Mouse (Mus musculus) urinary bladder, postnatal 14 days (tissue): ENCODE measurements around the gene Cacna2d3.
A peak's percentile ranks its signal among the peaks of the same experiment; 100 is the strongest.

Source experiments
- DNase-seq: peaks from one replicate; pipeline ENCODE4 v3.0.0; 2021; ENCODE audit warnings: low spot score

Cacna2d3 gene

DNA sequence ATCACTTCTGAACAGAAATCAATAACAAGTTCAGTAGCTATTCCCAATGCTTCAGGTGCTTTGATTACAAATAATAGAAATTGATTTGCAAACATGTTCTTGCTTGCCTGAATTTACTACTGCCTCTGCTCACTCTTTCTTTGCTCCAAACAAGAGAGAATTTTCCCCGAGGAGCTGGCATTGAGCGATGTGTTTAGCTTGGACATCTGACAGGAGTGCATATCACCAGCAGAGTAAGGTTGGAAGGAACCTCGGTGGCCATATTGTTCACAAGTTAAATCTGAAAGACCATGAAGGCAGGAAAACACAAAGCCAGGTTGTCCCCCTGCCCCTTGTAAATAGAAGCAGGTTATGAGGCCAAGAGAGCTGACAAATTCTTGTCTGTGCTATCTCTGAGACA, 561.9 kb downstream of the Cacna2d3 start:
- no peak for DNase-seq

DNA sequence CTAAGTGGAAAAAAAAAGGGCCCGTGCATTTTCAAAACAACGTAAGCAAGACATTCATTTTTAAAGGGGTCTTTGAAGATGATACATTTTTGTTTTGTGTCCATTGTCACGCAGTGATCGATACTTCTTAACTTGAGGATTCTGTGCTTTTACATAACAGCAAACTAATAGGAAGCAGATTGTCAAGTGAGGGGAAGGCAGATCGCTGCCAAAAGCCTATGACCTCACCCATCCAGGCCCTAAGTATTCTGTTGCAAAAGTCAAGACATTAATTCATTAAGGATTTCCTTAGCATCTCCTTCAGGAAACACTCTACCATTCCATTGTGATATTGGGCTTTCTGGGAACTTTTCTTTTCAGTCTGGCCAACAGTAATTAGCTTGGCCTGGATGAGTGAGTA, 564.6 kb downstream of the Cacna2d3 start:
- DNase-seq: no peak

DNA sequence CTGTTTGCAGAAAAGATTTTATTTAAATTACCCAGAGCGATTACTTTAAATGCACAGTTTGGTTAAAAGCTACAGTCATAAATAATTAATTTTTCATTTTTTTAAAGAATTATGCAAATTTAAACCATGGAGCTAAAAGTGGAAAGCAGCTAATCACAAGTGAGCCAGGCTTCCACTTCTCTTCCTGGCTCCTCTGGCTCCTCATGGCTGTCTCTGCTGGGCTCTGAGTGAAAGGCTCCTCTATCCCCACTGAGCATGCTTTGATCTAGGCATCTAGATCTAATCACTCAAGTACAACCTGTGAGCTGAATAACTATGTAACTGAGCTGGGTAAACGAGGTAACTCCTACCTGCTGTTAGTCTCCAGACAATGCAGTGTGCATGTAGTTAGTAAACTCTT, 577.5 kb downstream of the Cacna2d3 start:
- no peak for DNase-seq

DNA sequence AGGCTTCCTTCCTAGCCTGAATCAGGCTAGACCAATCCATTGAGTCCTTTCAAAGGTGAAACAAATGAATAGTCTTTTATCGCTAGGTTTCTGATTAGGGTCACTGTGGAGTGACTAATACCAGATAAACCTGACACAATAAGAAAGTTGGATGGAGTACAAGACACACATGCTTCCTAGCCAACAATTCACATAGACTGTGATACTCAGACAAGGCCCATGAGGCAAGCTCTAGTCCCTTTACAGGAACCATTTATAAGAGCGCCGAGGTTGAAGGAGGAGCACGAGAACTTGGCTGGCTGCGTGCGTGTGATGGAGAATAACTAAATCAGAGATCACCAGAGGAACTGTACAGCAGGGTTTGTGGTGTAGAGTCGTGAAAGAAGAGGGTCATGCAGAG, 584.0 kb downstream of the Cacna2d3 start:
- no peak for DNase-seq

DNA sequence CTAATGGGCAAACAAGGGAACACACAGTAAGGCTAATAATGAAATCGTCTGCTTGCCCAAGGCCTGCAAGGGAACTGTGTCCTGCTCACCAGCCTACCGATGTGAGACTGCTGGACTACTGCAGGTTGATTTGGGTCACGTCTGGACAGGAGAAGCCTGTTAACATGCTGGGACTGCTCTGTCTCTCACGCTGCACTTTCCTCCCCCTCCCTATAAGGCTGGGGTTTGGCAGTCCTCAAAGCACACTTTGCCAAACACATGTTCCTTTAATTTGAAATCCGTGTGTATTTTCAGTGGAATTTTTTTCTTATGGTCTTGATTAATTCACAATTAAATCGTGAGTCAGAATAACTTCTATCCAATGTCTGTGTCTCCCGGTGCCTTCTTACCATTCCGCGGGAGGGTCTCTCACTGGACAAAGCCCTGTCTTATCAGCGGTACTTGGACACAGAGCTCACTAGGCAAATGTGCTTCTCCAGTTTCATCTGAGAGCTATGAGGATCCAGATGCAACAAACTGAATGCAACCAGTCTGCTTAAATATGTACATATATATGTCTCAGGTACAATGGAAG, 584.6 kb downstream of the Cacna2d3 start:
- no peak for DNase-seq

DNA sequence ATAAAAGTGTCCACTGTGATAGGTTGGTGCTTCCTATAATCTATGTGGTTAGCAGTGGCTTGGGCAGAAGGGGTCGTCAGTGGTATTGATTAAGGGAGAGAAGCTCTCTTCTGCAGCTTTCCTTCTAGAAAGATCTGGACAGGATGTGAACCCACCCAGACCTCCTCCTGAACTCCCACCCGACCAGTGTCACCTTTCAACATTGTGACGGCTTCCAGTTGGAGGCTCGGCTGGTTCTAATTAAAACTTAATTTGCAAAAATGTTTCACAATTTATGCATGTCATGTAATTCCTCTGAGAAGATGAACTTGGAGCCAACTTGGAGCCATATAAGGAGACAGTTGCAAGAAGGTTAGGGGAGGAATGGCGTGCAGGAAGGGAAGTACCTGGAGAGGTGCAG, 586.8 kb downstream of the Cacna2d3 start:
- no peak for DNase-seq

DNA sequence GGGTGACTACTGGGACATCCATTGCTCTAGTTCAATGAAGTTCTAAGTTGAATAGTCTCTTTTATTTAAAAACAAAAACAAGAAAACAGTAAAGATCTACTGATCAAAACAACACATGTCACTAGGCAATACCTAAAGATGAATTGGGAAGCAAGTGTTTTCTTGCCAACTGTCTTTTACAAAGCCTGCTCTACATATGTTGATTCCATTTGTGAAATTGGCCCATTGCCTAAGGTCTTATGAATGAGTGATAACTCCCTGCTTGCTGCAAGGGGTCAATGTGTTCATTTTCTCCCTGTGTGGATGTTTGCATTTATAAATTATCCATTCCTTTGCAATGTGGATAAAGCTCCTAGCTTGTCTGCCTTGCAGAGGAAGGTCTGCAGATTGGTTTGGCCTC, 591.2 kb downstream of the Cacna2d3 start:
- no peak for DNase-seq

DNA sequence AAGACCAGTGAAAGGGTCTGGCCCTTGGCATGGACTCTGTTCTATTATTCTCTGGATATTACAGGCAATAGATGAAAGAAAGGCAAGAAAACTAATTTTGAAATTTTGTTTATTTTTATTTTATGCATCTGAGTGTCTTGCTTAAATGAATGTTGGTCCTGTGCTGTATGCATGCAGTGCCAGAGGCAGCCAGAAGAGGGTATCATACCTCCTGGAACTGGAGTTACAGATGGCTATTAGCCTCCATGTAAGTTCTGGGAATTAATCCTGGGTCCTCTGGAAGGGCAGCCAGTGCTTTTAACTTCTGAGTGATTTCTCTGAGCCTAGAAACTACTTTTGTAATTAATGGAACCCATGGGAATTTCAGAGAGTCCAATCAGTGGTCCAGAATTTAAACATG, 597.8 kb downstream of the Cacna2d3 start:
- DNase-seq: no peak

DNA sequence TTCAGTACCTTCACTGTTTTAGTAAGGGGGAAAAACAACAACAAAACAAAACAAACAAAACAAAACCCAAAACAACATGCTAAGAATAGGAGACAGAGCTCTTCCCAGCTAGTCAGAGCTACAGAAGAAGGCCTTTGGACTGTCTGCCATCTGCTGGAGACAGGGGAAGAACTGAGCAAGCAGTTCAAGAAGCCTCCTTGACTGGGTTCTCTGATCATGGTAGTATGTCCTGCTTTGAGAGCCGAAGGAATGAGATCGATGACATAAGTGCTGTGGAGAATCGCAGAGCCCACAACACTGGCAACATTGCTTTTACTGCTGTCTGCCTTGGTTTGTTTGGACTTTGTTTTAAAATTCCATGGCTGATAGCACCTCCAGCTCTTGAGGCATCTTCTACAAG, 598.9 kb downstream of the Cacna2d3 start:
- no peak for DNase-seq

DNA sequence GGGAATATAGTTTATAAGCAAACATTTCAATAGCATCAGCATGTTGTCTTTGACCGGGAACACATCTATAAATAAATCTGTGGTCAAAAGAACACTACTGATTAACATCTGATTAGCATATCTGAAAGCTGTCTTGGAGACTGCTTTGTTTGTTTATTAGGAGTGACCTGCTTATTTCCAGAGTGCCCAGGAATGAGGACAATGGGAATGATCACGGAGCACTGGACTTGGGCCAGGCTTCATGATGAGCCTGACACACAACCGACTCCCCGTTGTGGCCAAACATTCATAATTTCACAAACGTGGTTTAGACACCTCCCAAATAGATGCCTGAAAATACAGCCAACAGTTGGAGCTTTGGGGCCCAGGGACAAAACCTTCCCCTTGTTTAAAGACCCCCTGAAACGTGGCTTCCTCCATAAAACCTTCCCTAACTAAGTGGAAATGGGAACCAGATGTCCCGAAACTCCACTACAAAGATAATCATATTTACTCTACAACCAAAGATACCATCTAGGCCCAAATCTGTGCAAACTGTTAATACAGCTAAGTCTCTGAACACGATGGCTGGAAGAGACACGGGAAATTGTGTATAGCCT, 607.7 kb downstream of the Cacna2d3 start:
- DNase-seq: peak; percentile 10

DNA sequence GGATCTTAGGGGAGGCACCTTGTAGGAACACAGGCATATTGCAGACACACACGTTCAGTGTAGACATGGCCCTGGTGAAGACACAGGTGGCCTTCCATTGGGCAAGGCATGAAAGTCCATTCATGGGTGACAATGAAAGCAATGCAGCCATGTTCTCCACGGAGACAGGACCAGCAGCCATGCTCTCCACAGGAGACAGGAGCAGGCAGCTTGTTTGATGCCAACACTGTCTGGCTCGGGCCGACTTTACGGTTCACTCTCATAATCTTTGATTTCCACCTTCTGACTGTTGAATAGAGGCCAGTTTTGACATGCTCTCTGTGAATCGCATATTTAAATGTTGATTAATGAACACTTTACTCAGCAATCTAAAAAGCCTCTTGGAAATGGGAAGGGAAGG, 610.0 kb downstream of the Cacna2d3 start:
- no peak for DNase-seq

DNA sequence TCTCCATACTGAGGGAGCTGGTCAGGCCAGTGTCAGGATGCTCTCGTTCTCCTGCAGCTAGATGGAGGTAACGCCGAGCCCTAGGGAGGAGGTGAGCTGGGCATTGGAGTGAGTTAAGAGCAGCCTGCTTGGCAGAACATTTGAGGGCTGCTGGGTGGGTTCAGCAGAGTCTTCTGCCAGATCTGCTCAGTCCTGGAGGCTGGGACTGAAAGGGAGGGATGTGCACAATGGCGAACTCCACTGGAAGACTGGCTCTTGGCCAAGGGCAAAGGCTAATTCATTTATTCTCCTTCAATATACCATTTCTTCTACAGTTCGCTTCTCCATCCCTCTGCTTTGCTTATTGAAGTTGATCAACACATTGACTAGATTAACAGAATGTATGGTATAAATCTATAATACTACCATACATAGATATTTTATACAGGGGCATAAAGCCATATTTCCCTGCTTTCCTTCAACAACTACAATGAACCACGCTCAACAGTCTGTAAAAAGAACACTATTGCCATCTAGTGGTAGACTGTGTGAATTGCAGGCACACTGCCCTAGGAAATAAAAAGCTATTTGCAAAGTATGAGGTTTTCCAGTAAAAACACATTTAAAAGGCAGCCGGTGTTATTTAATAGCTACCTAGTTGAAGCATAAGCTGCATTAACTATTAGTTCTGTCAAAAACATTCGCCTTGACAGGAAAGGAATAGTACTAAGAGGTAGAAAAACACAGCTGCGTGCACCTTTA, 611.1 kb downstream of the Cacna2d3 start:
- no peak for DNase-seq

DNA sequence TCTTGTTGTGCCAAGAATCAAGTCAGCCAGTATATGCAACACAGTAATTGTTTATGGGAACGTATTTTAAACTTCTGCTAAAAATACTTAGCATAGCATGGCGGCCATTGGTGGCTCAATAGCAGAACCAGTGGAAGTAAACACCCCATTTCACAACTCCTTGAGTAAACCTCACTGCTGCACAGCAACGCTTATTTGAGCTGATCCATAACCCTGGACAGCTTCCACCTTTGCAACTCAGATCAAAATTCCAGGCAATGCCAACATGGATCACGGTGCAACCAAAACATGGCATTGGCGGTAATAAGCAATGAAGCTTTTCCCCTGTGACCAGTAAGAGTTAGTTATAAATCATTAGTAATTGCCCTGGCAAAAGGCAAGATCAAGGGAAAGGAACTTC, 614.2 kb downstream of the Cacna2d3 start:
- DNase-seq: no peak

DNA sequence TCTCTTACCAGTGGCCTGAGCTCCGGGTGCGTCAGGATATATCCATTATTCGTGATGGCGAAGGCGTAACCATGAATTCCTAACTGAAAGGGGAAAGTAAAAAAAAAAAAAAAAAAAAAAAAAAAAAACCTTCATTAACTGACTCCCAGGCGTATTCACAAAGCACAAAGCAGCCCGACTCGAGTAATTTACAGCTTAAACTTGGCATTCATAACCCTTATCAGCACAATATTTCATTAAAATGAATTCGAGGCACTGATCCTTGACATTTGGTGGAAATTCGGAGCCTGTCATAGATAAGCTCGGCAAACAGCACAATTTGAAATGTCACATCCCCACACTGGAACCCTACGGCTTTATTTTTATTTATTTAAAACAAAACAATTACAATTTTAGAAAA, 623.9 kb downstream of the Cacna2d3 start:
- no peak for DNase-seq

DNA sequence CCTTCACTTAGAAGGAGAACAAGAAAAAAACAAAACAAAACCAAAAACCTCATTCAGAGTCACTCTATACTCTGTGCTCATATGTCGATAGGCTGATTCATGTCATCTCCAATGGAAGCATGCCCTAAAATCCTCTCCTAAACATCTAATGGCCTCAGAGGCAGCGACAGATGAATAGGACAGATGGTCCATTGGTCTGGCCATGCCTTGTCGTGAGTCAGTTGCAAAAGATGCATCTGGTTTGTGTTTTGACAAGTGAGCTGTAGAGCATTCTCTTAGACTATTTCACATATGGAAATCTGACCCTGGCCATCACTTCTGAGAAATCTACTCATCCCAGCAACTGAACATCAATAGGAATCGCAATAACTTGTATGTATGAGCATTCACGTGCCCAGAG, 626.2 kb downstream of the Cacna2d3 start:
- no peak for DNase-seq

DNA sequence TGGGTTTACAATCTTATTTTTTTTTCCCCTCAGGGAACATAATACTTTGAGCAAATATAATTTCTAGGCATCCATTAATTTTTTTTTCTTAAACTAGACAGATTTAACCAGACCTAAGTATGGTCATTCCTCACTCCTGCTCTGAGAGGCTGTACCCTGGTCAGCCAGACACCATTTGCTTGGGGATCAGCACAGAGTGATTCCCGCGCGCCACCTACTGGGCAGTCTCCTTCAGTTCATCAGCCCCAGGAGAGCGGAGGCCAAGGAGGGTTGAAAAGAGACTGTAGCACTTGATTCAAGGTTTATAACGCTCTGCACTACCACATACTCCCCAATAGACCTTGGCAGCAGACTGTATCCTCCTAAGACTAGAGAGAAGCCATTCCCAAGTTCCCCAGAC, 631.6 kb downstream of the Cacna2d3 start:
- peak; percentile 87 for DNase-seq

DNA sequence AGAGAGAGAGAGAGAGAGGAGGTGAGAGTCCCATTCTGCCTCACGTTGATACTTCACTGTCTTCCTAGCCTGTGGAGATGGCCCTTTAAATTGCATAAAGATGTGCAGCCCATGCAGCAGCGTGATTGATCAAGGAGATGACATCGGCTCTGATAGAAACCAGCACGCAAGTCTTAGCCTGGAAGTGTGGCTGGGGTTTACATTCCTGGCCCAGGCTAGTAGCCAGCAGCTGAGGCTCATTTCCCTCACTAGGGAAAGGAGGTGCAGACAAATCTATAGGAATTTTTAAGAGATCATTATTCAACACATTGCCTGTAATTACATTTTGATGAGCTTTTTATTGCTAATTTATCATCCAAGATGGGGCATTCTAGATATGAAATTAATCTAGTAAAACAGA, 635.1 kb downstream of the Cacna2d3 start:
- no peak for DNase-seq

DNA sequence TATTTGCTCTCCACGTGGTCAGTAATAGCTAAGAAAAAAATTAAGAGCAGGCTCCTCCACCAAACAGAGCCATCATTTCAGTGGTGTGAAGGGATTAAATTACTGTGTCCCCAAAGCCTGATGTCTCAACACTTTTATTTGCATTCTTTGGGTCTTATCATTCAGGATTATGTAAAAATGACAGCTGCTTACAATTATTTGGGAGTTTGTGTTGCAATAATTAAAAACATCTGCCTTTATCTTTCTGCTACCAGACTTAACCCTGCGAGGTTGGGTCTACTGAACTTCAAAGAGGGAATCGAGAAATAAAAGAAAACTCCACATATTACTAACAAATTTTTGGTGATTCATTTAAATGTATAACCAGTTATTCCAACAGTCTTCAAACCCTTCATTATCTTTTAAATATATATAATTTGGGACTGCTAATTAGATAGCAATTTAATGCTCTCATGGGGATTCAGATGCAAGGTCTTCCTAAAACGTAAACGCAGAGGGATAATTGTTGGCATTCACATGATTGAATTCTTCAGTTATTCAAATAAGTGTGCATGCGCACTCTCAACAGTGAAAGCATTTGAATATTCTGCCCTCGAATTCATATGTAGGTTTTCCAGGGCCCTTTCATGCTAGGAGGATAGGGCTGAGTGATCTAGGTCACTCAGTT, 636.0 kb downstream of the Cacna2d3 start:
- no peak for DNase-seq

DNA sequence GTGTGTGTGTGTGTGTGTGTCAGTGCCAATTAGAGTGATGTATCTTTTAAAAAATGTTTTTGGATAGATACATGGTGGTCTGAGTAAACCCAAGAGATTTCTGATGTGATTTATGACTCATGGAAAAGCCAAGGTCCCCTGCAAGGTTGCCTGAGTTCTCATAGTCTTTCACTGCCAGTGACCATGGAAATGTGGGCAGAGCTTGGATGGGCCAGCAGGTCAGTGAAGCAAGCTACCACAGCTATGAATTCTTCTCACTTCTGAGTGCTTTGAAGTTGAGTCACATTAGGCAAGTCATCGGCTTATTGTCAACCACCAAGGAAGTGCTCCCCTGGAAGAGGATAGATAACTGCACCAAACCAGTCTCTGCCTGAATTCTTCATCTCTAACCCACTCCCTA, 639.5 kb downstream of the Cacna2d3 start:
- DNase-seq: no peak

DNA sequence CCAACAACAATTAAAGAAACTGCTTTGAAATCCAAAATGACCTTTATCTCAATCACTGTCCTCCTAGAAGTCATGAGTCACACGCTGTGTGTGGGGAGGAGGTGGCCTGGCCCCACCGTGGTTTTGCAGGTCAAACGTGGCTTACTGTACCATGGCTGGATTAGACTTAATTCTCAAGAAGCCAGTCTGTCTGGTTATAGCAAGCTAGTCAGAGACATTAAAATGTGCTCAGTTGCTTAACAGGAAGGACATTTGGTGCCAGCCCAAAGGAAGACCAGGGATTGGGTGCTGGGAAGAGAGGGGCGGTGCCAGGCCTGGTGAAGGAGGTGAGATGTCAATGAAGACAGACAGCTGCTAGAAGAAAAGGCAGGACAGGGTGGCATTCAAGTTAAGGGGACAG, 641.0 kb downstream of the Cacna2d3 start:
- peak; percentile 71 for DNase-seq

DNA sequence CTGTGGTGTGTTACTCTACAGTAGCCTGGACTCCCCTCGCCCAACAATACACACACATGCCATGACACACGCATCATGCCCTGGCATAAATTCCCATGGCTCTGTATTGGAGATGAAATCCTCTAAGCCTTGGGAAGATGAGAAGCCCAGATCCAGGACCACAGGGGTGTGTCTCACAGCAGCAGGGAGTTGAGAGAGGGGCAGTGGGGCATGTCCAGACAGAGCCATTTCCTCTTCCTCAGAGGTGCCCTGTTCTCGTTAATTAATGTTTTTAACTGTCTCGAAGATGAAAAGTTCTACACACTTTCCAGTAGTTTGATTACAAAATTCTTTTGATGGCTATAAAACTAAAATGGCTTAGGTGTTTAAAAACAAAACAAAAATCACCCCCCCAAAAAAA, 641.4 kb downstream of the Cacna2d3 start:
- peak; percentile 16 for DNase-seq

DNA sequence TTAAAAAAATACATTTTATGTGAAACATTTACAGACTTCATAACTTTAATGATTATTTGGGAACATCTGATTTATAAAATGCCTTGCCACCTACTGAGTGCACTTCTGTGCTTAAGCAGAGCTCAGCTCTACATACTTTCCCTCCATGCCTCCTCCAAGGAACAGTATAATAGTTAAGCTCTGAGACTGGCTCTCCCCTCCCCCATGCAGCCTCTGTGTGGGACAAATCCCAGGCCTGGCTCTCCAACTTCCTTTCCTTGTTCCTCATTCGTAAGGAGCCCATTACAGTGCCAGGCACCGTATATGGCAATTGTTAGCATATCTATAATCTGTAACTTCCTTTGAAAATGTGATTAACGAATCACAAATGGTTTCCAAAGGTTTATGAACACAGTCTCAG, 644.2 kb downstream of the Cacna2d3 start:
- DNase-seq: no peak

DNA sequence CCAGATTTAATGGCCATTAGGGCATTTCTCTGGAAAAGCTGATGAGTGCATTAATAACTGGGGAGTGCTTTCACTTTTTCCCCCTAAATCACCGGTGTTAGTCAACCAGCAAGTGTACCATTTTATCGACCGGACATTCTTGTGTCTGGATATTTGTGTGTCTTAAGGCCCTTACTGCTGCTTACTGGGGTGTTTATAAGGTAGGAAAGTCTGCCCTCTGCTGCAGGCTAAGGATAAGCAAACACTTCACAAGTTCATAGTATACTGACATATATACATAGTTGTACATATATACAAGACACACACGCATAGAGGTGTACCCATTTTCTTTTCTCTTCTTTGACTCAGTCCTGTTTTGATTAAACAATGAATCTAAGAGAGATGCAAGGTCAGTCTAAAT, 647.9 kb downstream of the Cacna2d3 start:
- no peak for DNase-seq
